Mouse (Mus musculus) c-Kit-positive CD71-negative TER-119-negative erythroid progenitor cells, embryonic 14.5 days (primary cell): ENCODE data around the gene Utp6.

Experiments used
- DNase-seq: peaks from one replicate; pipeline ENCODE4 v3.0.0-alpha.2; 2013; ENCODE audit warnings: low read depth

The Utp6 gene

GRCm38 (mm10) chr11:79961346-79962124 lies 655 bp downstream of the Utp6 start:
- DNase-seq: no peak

- DNase-seq: no peak
Measured at GRCm38 (mm10) chr11:79947265-79947664, 14.9 kb downstream of the Utp6 start.

GRCm38 (mm10) chr11:79943601-79944000 lies 18.6 kb downstream of the Utp6 start:
- no peak for DNase-seq

- DNase-seq: no peak
Measured at GRCm38 (mm10) chr11:79943136-79943535, 19.1 kb downstream of the Utp6 start.

- no peak for DNase-seq
Measured at GRCm38 (mm10) chr11:79935766-79936165, 26.4 kb downstream of the Utp6 start.

GRCm38 (mm10) chr11:79922766-79923165 lies 39.4 kb downstream of the Utp6 start:
- DNase-seq: no peak

- no peak for DNase-seq
Measured at GRCm38 (mm10) chr11:79922157-79922556, 40.0 kb downstream of the Utp6 start.

- no peak for DNase-seq
Measured at GRCm38 (mm10) chr11:79920505-79921025, 41.6 kb downstream of the Utp6 start.

GRCm38 (mm10) chr11:79919685-79920504 lies 42.3 kb downstream of the Utp6 start:
- DNase-seq: peak; percentile 76

GRCm38 (mm10) chr11:79915696-79916349 lies 46.4 kb downstream of the Utp6 start:
- no peak for DNase-seq

GRCm38 (mm10) chr11:79908600-79909483 lies 53.3 kb downstream of the Utp6 start:
- DNase-seq: no peak

GRCm38 (mm10) chr11:79906920-79907319 lies 55.3 kb downstream of the Utp6 start:
- no peak for DNase-seq

GRCm38 (mm10) chr11:79902881-79903481 lies 59.2 kb downstream of the Utp6 start:
- no peak for DNase-seq

- DNase-seq: no peak
Measured at GRCm38 (mm10) chr11:79901146-79901545, 61.0 kb downstream of the Utp6 start.

GRCm38 (mm10) chr11:79892259-79892658 lies 69.9 kb downstream of the Utp6 start:
- no peak for DNase-seq

GRCm38 (mm10) chr11:79890822-79891221 lies 71.4 kb downstream of the Utp6 start:
- no peak for DNase-seq

GRCm38 (mm10) chr11:79886961-79887360 lies 75.2 kb downstream of the Utp6 start:
- DNase-seq: no peak

- no peak for DNase-seq
Measured at GRCm38 (mm10) chr11:79886395-79886794, 75.8 kb downstream of the Utp6 start.

GRCm38 (mm10) chr11:79885713-79886393 lies 76.3 kb downstream of the Utp6 start:
- DNase-seq: no peak

GRCm38 (mm10) chr11:79884784-79885183 lies 77.4 kb downstream of the Utp6 start:
- no peak for DNase-seq
